Mouse (Mus musculus) cerebellum, adult 2 months (tissue): ENCODE results near the gene BC030867. TPM values are rescaled to one million over a fixed set of nuclear protein-coding genes. Genes with fewer than 3 reads are reported as not detected.

ENCODE experiments used
- DNase-seq, 2 experiments: peaks; one replicate each; pipeline ENCODE4 v3.0.0; 2021
- H3K27ac ChIP-seq: fragments of 200-500 bp; 2 replicates; pipeline ENCODE4 v1.5.1; 2012; ENCODE audit warnings: low read length, control low read depth, inconsistent platforms; ENCODE audit not compliant: insufficient read depth
- H3K27me3 ChIP-seq: fragments of 200-500 bp; 2 replicates; pipeline ENCODE4 v1.6.1; 2012; ENCODE audit warnings: inconsistent platforms, mild to moderate bottlenecking, low read length, moderate library complexity; ENCODE audit not compliant: control insufficient read depth, insufficient read depth
- H3K4me1 ChIP-seq: fragments of 200-500 bp; 2 replicates; pipeline ENCODE4 v1.6.1; 2011; ENCODE audit warnings: low read length; ENCODE audit not compliant: control insufficient read depth, insufficient read depth
- H3K4me3 ChIP-seq: fragments of 200-500 bp; replicated peaks from 2 replicates; pipeline ENCODE3; 2011; ENCODE audit warnings: mild to moderate bottlenecking, low read depth, low read length, control low read depth; ENCODE audit not compliant: insufficient read depth
- CTCF ChIP-seq: fragments of 200-500 bp; IDR thresholded peaks from 2 replicates; pipeline ENCODE4 v1.5.1; 2011; ENCODE audit warnings: low read depth, mild to moderate bottlenecking, control low read depth, low read length, moderate library complexity, borderline replicate concordance; ENCODE audit not compliant: insufficient read depth
- POLR2A ChIP-seq: fragments of 200-500 bp; IDR thresholded peaks from 2 replicates; pipeline ENCODE4 v1.6.1; 2011; ENCODE audit warnings: low read length, control low read depth, borderline replicate concordance; ENCODE audit not compliant: insufficient read depth
- WGBS: fragments of 180-500 bp; shearing (Covaris S2); methylation state at CpG from one replicate; pipeline ENCODE4 v1.1.7; 2018; 5-methylcytosine and 5-hydroxymethylcytosine counted together
- polyA plus RNA-seq: library from polyadenylated mRNA; depleted of rRNA; stranded (reverse); fragments of >200 nt; gene quantifications from 2 replicates; pipeline ENCODE4 v1.2.3, GENCODE M21; 2012

Gene BC030867
- polyA plus RNA-seq, 1 experiment, result 2.2 TPM

GRCm38 (mm10) chr11:102228646-102229268, 19.9 kb upstream of the BC030867 start:
- peak in 1 of 2 experiments; percentile 30 for DNase-seq
- WGBS, result 2% methylated on average over 7 of the region's 7 CpGs
- H3K4me3 ChIP-seq, result peak overlapping the region; percentile 98
- peaks cover 36% of the 10 kb centered on the region for H3K4me1 ChIP-seq
- no peak for TF ChIP-seq POLR2A
- no peak for TF ChIP-seq CTCF
- peak overlapping the region; percentile 78; the same call in 1 of the 2 replicates for H3K27ac ChIP-seq
- no peaks in the 10 kb centered on the region for H3K27me3 ChIP-seq

GRCm38 (mm10) chr11:102229331-102229953, 19.2 kb upstream of the BC030867 start:
- TF ChIP-seq POLR2A (no peak), CTCF (no peak)
- DNase-seq, result peak; percentile 46 to 61
- Histone ChIP-seq H3K27me3 (no peaks in the 10 kb centered on the region), H3K27ac (peak overlapping the region; percentile 78), H3K4me3 (peak overlapping the region; percentile 98), H3K4me1 (peaks cover 29% of the 10 kb centered on the region)
- WGBS, result under 1% methylated on average over 47 of the region's 47 CpGs

GRCm38 (mm10) chr11:102230006-102230741, 18.5 kb upstream of the BC030867 start, which contains the start of gene Hdac5:
Hdac5 (minus strand) TSS chr11:102230166.
- Histone ChIP-seq H3K27ac (peak within 1 kb of the TSS; percentile 78), H3K4me3 (peak within 1 kb of the TSS; percentile 98), H3K4me1 (peaks cover 21% of the 10 kb centered on the region), H3K27me3 (no peaks in the 10 kb centered on the region)
- under 1% methylated on average over 40 of the region's 49 CpGs for WGBS
- DNase-seq, result peak; percentile 98 to 99
- peak; percentile 80 for TF ChIP-seq POLR2A
- TF ChIP-seq CTCF, result no peak; the same call in 1 of the 2 replicates

GRCm38 (mm10) chr11:102236022-102236421, 12.7 kb upstream of the BC030867 start:
- Histone ChIP-seq H3K4me3 (no peak overlapping the region), H3K27me3 (no peaks in the 10 kb centered on the region), H3K4me1 (no peaks in the 10 kb centered on the region), H3K27ac (no peak overlapping the region)
- WGBS, result 72% methylated on average over 2 of the region's 2 CpGs
- no peak for DNase-seq
- TF ChIP-seq CTCF, result no peak
- TF ChIP-seq POLR2A, result no peak

GRCm38 (mm10) chr11:102240636-102241035, 8.0 kb upstream of the BC030867 start:
- WGBS, result 93% methylated on average over 6 of the region's 6 CpGs
- TF ChIP-seq CTCF (no peak), POLR2A (no peak)
- no peak overlapping the region for H3K4me3 ChIP-seq

GRCm38 (mm10) chr11:102241246-102241645, 7.4 kb upstream of the BC030867 start:
- DNase-seq, result no peak
- TF ChIP-seq POLR2A (no peak), CTCF (no peak)
- 0 out of 2 replicates have a peak, but pooled peaks cover 4% of the 10 kb centered on the region for H3K4me1 ChIP-seq
- no peaks in the 10 kb centered on the region for H3K27me3 ChIP-seq
- no peak overlapping the region for H3K4me3 ChIP-seq
- 81% methylated on average over 5 of the region's 5 CpGs for WGBS
- no peak overlapping the region for H3K27ac ChIP-seq

More at GRCm38 (mm10) chr11:102240636-102241035, 8.0 kb upstream of the BC030867 start:
- Histone ChIP-seq H3K27me3 (no peaks in the 10 kb centered on the region), H3K27ac (no peak overlapping the region), H3K4me1 (0 out of 2 replicates have a peak, but pooled peaks cover 3% of the 10 kb centered on the region)
- no peak for DNase-seq

- H3K27ac ChIP-seq, result no peak overlapping the region
- TF ChIP-seq CTCF (no peak; the same call in 1 of the 2 replicates), POLR2A (no peak)
- H3K4me1 ChIP-seq, result 0 out of 2 replicates have a peak, but pooled peaks cover 4% of the 10 kb centered on the region
- no peak overlapping the region for H3K4me3 ChIP-seq
- no peak for DNase-seq
- 57% methylated on average over 5 of the region's 5 CpGs for WGBS
- H3K27me3 ChIP-seq, result no peaks in the 10 kb centered on the region
Observed at GRCm38 (mm10) chr11:102241874-102242273, 6.8 kb upstream of the BC030867 start.
